28 mouse cellular contexts compared by ENCODE assay signal in genomic region chrX:121029124-121029523, GRCm38 (mm10).
"Had no signal": no experiment of that assay in that cellular context is flagged by ENCODE, and none has a peak within 500 bp of the region (broad histone marks: within the 10 kb centered on the region; RNA-seq: fewer than 3 reads in every experiment).

No protein-coding gene starts in this region.

- H3K9ac ChIP-seq: limb, embryonic 12.5 days; limb, embryonic 13.5 days; limb, embryonic 15.5 days; liver, embryonic 12.5 days; liver, embryonic 13.5 days; liver, embryonic 14.5 days; liver, embryonic 15.5 days; liver, postnatal 0 days; lung, embryonic 14.5 days; lung, embryonic 15.5 days; midbrain, embryonic 12.5 days; midbrain, embryonic 13.5 days; midbrain, embryonic 15.5 days; neural tube, embryonic 12.5 days had no signal

- H3K4me1 ChIP-seq: limb, embryonic 10.5 days; limb, embryonic 12.5 days; limb, embryonic 13.5 days; limb, embryonic 15.5 days; liver, embryonic 12.5 days; liver, embryonic 13.5 days; liver, embryonic 15.5 days; lung, embryonic 15.5 days; megakaryocyte, embryonic 14.5 days; midbrain, embryonic 10.5 days; midbrain, embryonic 12.5 days; midbrain, embryonic 13.5 days; midbrain, embryonic 15.5 days; neural tube, embryonic 12.5 days had no signal

- H3K36me3 ChIP-seq: limb, embryonic 10.5 days; limb, embryonic 12.5 days; limb, embryonic 13.5 days; limb, embryonic 15.5 days; liver, embryonic 12.5 days; liver, embryonic 13.5 days; liver, embryonic 15.5 days; lung, embryonic 15.5 days; midbrain, embryonic 10.5 days; midbrain, embryonic 12.5 days; midbrain, embryonic 13.5 days; midbrain, embryonic 15.5 days; neural tube, embryonic 12.5 days had no signal

- H3K27ac ChIP-seq: limb, embryonic 10.5 days; limb, embryonic 12.5 days; limb, embryonic 13.5 days; limb, embryonic 15.5 days; liver, embryonic 12.5 days; liver, embryonic 13.5 days; liver, embryonic 14.5 days; liver, embryonic 15.5 days; lung, embryonic 15.5 days; macrophage; midbrain, embryonic 10.5 days; midbrain, embryonic 12.5 days; midbrain, embryonic 13.5 days; midbrain, embryonic 15.5 days; neural tube, embryonic 12.5 days had no signal

- H3K27me3 ChIP-seq: limb, embryonic 12.5 days; limb, embryonic 13.5 days; limb, embryonic 15.5 days; liver, embryonic 12.5 days; liver, embryonic 13.5 days; liver, embryonic 15.5 days; lung, embryonic 15.5 days; megakaryocyte, embryonic 14.5 days; midbrain, embryonic 12.5 days; midbrain, embryonic 13.5 days; midbrain, embryonic 15.5 days; neural tube, embryonic 12.5 days had no signal

- H3K9me3 ChIP-seq: limb, embryonic 10.5 days; limb, embryonic 12.5 days; limb, embryonic 13.5 days; limb, embryonic 15.5 days; liver, embryonic 12.5 days; liver, embryonic 13.5 days; liver, embryonic 15.5 days; lung, embryonic 15.5 days; megakaryocyte, embryonic 14.5 days; midbrain, embryonic 10.5 days; midbrain, embryonic 12.5 days; midbrain, embryonic 13.5 days; midbrain, embryonic 15.5 days; neural tube, embryonic 12.5 days had no signal

- H3K4me3 ChIP-seq: limb, embryonic 10.5 days; limb, embryonic 12.5 days; limb, embryonic 13.5 days; limb, embryonic 15.5 days; liver, embryonic 12.5 days; liver, embryonic 13.5 days; liver, embryonic 15.5 days; lung, embryonic 15.5 days; megakaryocyte, embryonic 14.5 days; midbrain, embryonic 10.5 days; midbrain, embryonic 12.5 days; midbrain, embryonic 13.5 days; midbrain, embryonic 15.5 days; myocyte; neural tube, embryonic 12.5 days had no signal

- DNase-seq: left cerebral cortex, postnatal 4 days; liver; liver, embryonic 13.5 days; liver, postnatal 0 days; lung, adult 18-20 months; lung, adult 2 months; lung, embryonic 14.5 days; lung, postnatal 10 days; lung, postnatal 14 days; lung, postnatal 36 days; lung, postnatal 4 days; midbrain, embryonic 14.5 days had no signal
